In the genomic region with DNA sequence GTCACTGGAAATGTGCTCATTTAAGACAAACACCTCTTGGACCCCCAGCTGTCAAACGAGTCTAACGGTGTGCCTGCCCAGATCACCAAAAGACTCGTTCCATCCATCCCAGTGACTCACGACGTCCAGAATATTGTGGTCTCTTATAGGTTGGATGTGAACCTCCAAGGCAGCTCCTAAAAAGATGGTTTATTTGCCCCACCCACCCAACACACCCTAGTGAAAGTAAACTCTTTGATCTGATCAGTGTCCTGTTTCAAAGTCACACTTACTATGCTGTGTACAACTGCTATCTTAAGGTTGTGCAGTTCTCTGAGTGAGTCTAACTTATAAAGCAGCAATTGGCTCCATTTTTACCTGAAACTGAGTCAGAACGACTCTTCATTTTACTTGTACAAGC, we compare ENCODE assay signal across 7 mouse cellular contexts. TPM values are rescaled to one million over a fixed set of nuclear protein-coding genes. Genes with fewer than 3 reads are reported as not detected.
DNase-seq lines count a peak whose midpoint lies in the region; ATAC-seq and TF ChIP-seq lines count a peak whose summit lies in the region.

No protein-coding gene starts in this region.

- no peaks in the 10 kb centered on the region; the same call in 1 of the 2 replicates for H3K36me3 ChIP-seq in neural tube, embryonic 11.5 days (ENCODE audit: control insufficient read depth, insufficient read depth, low read length)
- H3K36me3 ChIP-seq in erythroblast, embryonic 14.5 days (ENCODE audit: control insufficient read depth) = peaks cover 29% of the 10 kb centered on the region
- peaks cover 22% of the 10 kb centered on the region for H3K36me3 ChIP-seq in liver, embryonic 11.5 days (ENCODE audit: control insufficient read depth, insufficient read depth, low read length)
- H3K36me3 ChIP-seq in stomach, postnatal 0 days (ENCODE audit: control insufficient read depth, insufficient read depth, low read length) = peaks cover 5% of the 10 kb centered on the region; the same call in 1 of the 2 replicates

- H3K4me3 ChIP-seq in neural tube, embryonic 11.5 days (ENCODE audit: low read depth, low read length) = peak overlapping the region; percentile 68
- H3K4me3 ChIP-seq in erythroblast, embryonic 14.5 days (replicated peaks) = peak overlapping the region; percentile 80
- peak overlapping the region; percentile 94 for H3K4me3 ChIP-seq in liver, embryonic 11.5 days (ENCODE audit: low read depth, low read length)
- peak overlapping the region; percentile 81 for H3K4me3 ChIP-seq in stomach, postnatal 0 days (ENCODE audit: low read depth, low read length)

- DNase-seq in neural tube, embryonic 11.5 days (ENCODE audit: low spot score) = no peak
- DNase-seq in neural tube, embryonic 10.5 days (ENCODE audit: extremely low spot score, low spot score) = no peak
- DNase-seq in liver, embryonic 11.5 days (ENCODE audit: low spot score) = no peak
- DNase-seq in stomach, postnatal 0 days (ENCODE audit: low spot score) = no peak
- DNase-seq in urinary bladder, adult 2 months (ENCODE audit: low spot score) = no peak

- 23% methylated on average over 6 of the region's 6 CpGs for WGBS in neural tube, embryonic 11.5 days
- WGBS in liver, embryonic 11.5 days = 24% methylated on average over 6 of the region's 6 CpGs
- 16% methylated on average over 6 of the region's 6 CpGs for WGBS in stomach, postnatal 0 days

- no peak overlapping the region; the same call in 1 of the 2 replicates for H3K27ac ChIP-seq in neural tube, embryonic 11.5 days (ENCODE audit: low read depth, low read length)
- H3K27ac ChIP-seq in liver, embryonic 11.5 days (ENCODE audit: low read depth, low read length) = no peak overlapping the region; the same call in 1 of the 2 replicates
- peak overlapping the region; percentile 87 for H3K27ac ChIP-seq in stomach, postnatal 0 days (replicated peaks)

- H3K9ac ChIP-seq in neural tube, embryonic 11.5 days (ENCODE audit: low read length) = peak overlapping the region; percentile 59
- H3K9ac ChIP-seq in liver, embryonic 11.5 days (ENCODE audit: low read depth, low read length) = peak overlapping the region; percentile 93
- peak overlapping the region; percentile 83 for H3K9ac ChIP-seq in stomach, postnatal 0 days (ENCODE audit: low read length)

- H3K4me2 ChIP-seq in neural tube, embryonic 11.5 days (ENCODE audit: low read depth) = peak overlapping the region; percentile 68
- H3K4me2 ChIP-seq in liver, embryonic 11.5 days = peak overlapping the region; percentile 88
- H3K4me2 ChIP-seq in stomach, postnatal 0 days (replicated peaks; ENCODE audit: low read depth) = peak overlapping the region; percentile 89

- H3K9me3 ChIP-seq in neural tube, embryonic 11.5 days (ENCODE audit: control insufficient read depth, low read length) = no peaks in the 10 kb centered on the region
- H3K9me3 ChIP-seq in erythroblast, embryonic 14.5 days (ENCODE audit: control insufficient read depth, low read length) = no peaks in the 10 kb centered on the region
- H3K9me3 ChIP-seq in liver, embryonic 11.5 days (ENCODE audit: control insufficient read depth, low read length) = no peaks in the 10 kb centered on the region
- H3K9me3 ChIP-seq in stomach, postnatal 0 days (ENCODE audit: control insufficient read depth, low read length) = no peaks in the 10 kb centered on the region

- TF ChIP-seq CTCF in stomach, postnatal 0 days (IDR thresholded peaks at IDR 0.05; ENCODE audit: low read depth) = no peak

- H3K4me1 ChIP-seq in neural tube, embryonic 11.5 days (ENCODE audit: control insufficient read depth, insufficient read depth, low read length) = peaks cover 7% of the 10 kb centered on the region
- peaks cover 32% of the 10 kb centered on the region for H3K4me1 ChIP-seq in erythroblast, embryonic 14.5 days (ENCODE audit: control insufficient read depth)
- peaks cover 7% of the 10 kb centered on the region for H3K4me1 ChIP-seq in liver, embryonic 11.5 days (replicated peaks; ENCODE audit: control insufficient read depth, insufficient read depth, low read length)
- H3K4me1 ChIP-seq in stomach, postnatal 0 days (replicated peaks; ENCODE audit: control insufficient read depth, insufficient read depth) = no peaks in the 10 kb centered on the region

- ATAC-seq in neural tube, embryonic 11.5 days (ENCODE audit: insufficient read depth, low FRiP score, low TSS enrichment) = peak; percentile 10; the same call in 1 of the 2 replicates
- ATAC-seq in liver, embryonic 11.5 days (replicated peaks; ENCODE audit: low FRiP score) = peak; percentile 48; the same call in 1 of the 2 replicates
- ATAC-seq in stomach, postnatal 0 days (ENCODE audit: low FRiP score, low TSS enrichment) = peak; percentile 30; the same call in 1 of the 2 replicates
- ATAC-seq in monocyte, adult 5-6 weeks (replicated peaks; ENCODE audit: insufficient number of reproducible peaks, low FRiP score, low TSS enrichment, poor library complexity, severe bottlenecking) = no peak

- no peak for TF ChIP-seq EP300 in stomach, postnatal 0 days (optimal IDR thresholded peaks at IDR 0.05)

- H3K27me3 ChIP-seq in neural tube, embryonic 11.5 days (ENCODE audit: control insufficient read depth, insufficient read depth, low read length) = no peaks in the 10 kb centered on the region
- peaks cover 12% of the 10 kb centered on the region for H3K27me3 ChIP-seq in erythroblast, embryonic 14.5 days (ENCODE audit: control insufficient read depth)
- H3K27me3 ChIP-seq in liver, embryonic 11.5 days (replicated peaks; ENCODE audit: control insufficient read depth, insufficient read depth, low read length) = no peaks in the 10 kb centered on the region
- H3K27me3 ChIP-seq in stomach, postnatal 0 days (ENCODE audit: control insufficient read depth, insufficient read depth, low read length) = no peaks in the 10 kb centered on the region

RNA-seq across cellular contexts. Expression of a gene that starts 7.2 kb away (rescaled TPM):
- polyA plus RNA-seq in neural tube, embryonic 11.5 days (2014; fragmentation: Nextera tagmentation; extraction: Ambion mirVana) = 40.1 and 42.5 TPM in 2 replicates
- 0.85 and 1.0 TPM in 2 replicates for polyA plus RNA-seq in erythroblast, embryonic 14.5 days (2012)
- 65.1 and 70.4 TPM in 2 replicates for polyA plus RNA-seq in liver, embryonic 11.5 days (2014; fragmentation: Nextera tagmentation; extraction: Ambion mirVana)
- 14.9 and 15.6 TPM in 2 replicates for polyA plus RNA-seq in stomach, postnatal 0 days (2015; fragmentation: Nextera tagmentation; extraction: Ambion mirVana)
- total RNA-seq in monocyte, adult 5-6 weeks (2017) = 4.3 to 6.1 TPM (median 5.3 TPM) in 3 replicates
- 20.5 and 26.7 TPM in 2 replicates for polyA plus RNA-seq in urinary bladder, adult 2 months (2012; rRNA removed)

RNA-seq across cellular contexts. Expression of a gene that starts 7.3 kb away (rescaled TPM):
- polyA plus RNA-seq in neural tube, embryonic 11.5 days (2014; fragmentation: Nextera tagmentation; extraction: Ambion mirVana) = 250 and 260 TPM in 2 replicates
- polyA plus RNA-seq in erythroblast, embryonic 14.5 days (2012) = 15.1 and 29.2 TPM in 2 replicates
- 331 and 352 TPM in 2 replicates for polyA plus RNA-seq in liver, embryonic 11.5 days (2014; fragmentation: Nextera tagmentation; extraction: Ambion mirVana)
- 334 and 344 TPM in 2 replicates for polyA plus RNA-seq in stomach, postnatal 0 days (2015; fragmentation: Nextera tagmentation; extraction: Ambion mirVana)
- total RNA-seq in monocyte, adult 5-6 weeks (2017) = 166 to 246 TPM (median 210 TPM) in 3 replicates
- 219 and 221 TPM in 2 replicates for polyA plus RNA-seq in urinary bladder, adult 2 months (2012; rRNA removed)

RNA-seq across cellular contexts. Expression of a gene that starts 51.9 kb away (rescaled TPM):
- polyA plus RNA-seq in neural tube, embryonic 11.5 days (2014; fragmentation: Nextera tagmentation; extraction: Ambion mirVana) = 46.4 and 52.4 TPM in 2 replicates
- 0.30 and 0.36 TPM in 2 replicates for polyA plus RNA-seq in erythroblast, embryonic 14.5 days (2012)
- 25.4 and 25.8 TPM in 2 replicates for polyA plus RNA-seq in liver, embryonic 11.5 days (2014; fragmentation: Nextera tagmentation; extraction: Ambion mirVana)
- polyA plus RNA-seq in stomach, postnatal 0 days (2015; fragmentation: Nextera tagmentation; extraction: Ambion mirVana) = 9.5 and 9.8 TPM in 2 replicates
- 26.9 to 32.1 TPM (median 29.4 TPM) in 3 replicates for total RNA-seq in monocyte, adult 5-6 weeks (2017)
- polyA plus RNA-seq in urinary bladder, adult 2 months (2012; rRNA removed) = 21.4 and 23.1 TPM in 2 replicates
